Comparison of ENCODE assay signal across 19 mouse cellular contexts in the genomic region with DNA sequence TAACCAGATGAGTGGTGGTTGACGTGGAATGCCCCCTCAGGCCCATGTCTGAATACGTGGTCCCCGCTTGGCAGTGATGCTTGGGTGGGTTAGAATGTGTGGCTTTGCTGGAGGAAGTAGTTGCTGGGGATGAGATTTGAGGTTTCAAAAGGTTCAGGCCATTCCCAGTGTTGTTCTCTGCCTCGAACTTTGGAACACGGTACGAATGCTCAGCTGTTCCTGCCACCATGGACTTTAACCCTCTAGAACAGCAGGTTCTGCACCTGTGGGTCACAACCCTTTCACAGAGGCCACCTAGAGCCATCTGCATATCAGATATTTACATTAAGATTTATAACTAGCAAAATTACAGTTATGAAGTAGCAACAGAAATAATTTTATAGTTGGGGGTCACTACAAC. TPM values are rescaled to one million over a fixed set of nuclear protein-coding genes. Genes with fewer than 3 reads are reported as not detected.
"Had no signal": no experiment of that assay in that cellular context is flagged by ENCODE, and none has a peak within 500 bp of the region (broad histone marks: within the 10 kb centered on the region; RNA-seq: fewer than 3 reads in every experiment).

No protein-coding gene starts in this region.

- H3K4me1 ChIP-seq: hindbrain, embryonic 12.5 days; limb, embryonic 10.5 days; liver, embryonic 15.5 days; lung, embryonic 15.5 days; neural tube, embryonic 13.5 days; stomach, embryonic 15.5 days had no signal

- H3K4me3 ChIP-seq: hindbrain, embryonic 12.5 days; limb, embryonic 10.5 days; liver, embryonic 15.5 days; lung, embryonic 15.5 days; megakaryocyte, embryonic 14.5 days; neural tube, embryonic 13.5 days; stomach, embryonic 15.5 days had no signal

- ATAC-seq: hindbrain, embryonic 16.5 days; inflammation-experienced regulatory T-cells, adult 6 months; midbrain, embryonic 16.5 days had no signal

- H3K27ac ChIP-seq: hindbrain, embryonic 12.5 days; limb, embryonic 10.5 days; liver, embryonic 15.5 days; lung, embryonic 15.5 days; macrophage; neural tube, embryonic 13.5 days; stomach, embryonic 15.5 days had no signal

- H3K4me2 ChIP-seq: hindbrain, embryonic 12.5 days; liver, embryonic 15.5 days; lung, embryonic 15.5 days; midbrain, embryonic 11.5 days; neural tube, embryonic 13.5 days; stomach, embryonic 15.5 days had no signal

- H3K9me3 ChIP-seq: hindbrain, embryonic 12.5 days; limb, embryonic 10.5 days; liver, embryonic 15.5 days; lung, embryonic 15.5 days; megakaryocyte, embryonic 14.5 days; neural tube, embryonic 13.5 days; stomach, embryonic 15.5 days had no signal

- H3K9ac ChIP-seq: hindbrain, embryonic 12.5 days; liver, embryonic 15.5 days; lung, embryonic 15.5 days; neural tube, embryonic 13.5 days; stomach, embryonic 15.5 days had no signal

- DNase-seq: lung, postnatal 14 days; retina, postnatal 1 day; right cerebral cortex, postnatal 4 days; thymus, adult 2 months; thymus, postnatal 25 days had no signal

- H3K27me3 ChIP-seq: hindbrain, embryonic 12.5 days; liver, embryonic 15.5 days; lung, embryonic 15.5 days; neural tube, embryonic 13.5 days; stomach, embryonic 15.5 days had no signal

RNA-seq across cellular contexts. Expression of a gene that starts 41.9 kb away (rescaled TPM):
- polyA plus RNA-seq: spleen, adult 2 months; urinary bladder, adult 2 months had no signal
